Mouse (Mus musculus) limb, embryonic 10.5 days (tissue): ENCODE data around the gene Col17a1. TPM values are rescaled to one million over a fixed set of nuclear protein-coding genes. Genes with fewer than 3 reads are reported as not detected.

Experiments
- DNase-seq: peaks from one replicate; pipeline ENCODE4 v3.0.0-alpha.2; 2017; ENCODE audit warnings: low spot score
- H3K27ac ChIP-seq: fragments of 300-500 bp; sonication (generic); 2 replicates; pipeline ENCODE4 v1.5.1; 2016; ENCODE audit warnings: mild to moderate bottlenecking
- H3K27me3 ChIP-seq: fragments of 300-500 bp; sonication (generic); 2 replicates; pipeline ENCODE4 v1.6.1; 2016; ENCODE audit warnings: low read depth, mild to moderate bottlenecking; ENCODE audit not compliant: poor library complexity, severe bottlenecking
- H3K36me3 ChIP-seq: fragments of 300-500 bp; sonication (generic); 2 replicates; pipeline ENCODE4 v1.6.1; 2016; ENCODE audit warnings: mild to moderate bottlenecking, moderate library complexity
- H3K4me1 ChIP-seq: fragments of 300-500 bp; sonication (generic); 2 replicates; pipeline ENCODE4 v1.6.1; 2016
- H3K4me3 ChIP-seq: fragments of 300-500 bp; sonication (generic); 2 replicates; pipeline ENCODE4 v1.5.1; 2016; ENCODE audit warnings: mild to moderate bottlenecking, moderate library complexity
- H3K9me3 ChIP-seq: fragments of 300-500 bp; sonication (generic); replicated peaks from 2 replicates; pipeline ENCODE4 v1.6.1; 2016; ENCODE audit warnings: mild to moderate bottlenecking
- WGBS: fragments of 180-500 bp; shearing (Covaris S2); methylation state at CpG from one replicate; pipeline ENCODE4 v1.1.7; 2016; 5-methylcytosine and 5-hydroxymethylcytosine counted together
- polyA plus RNA-seq: library from polyadenylated mRNA; unstranded; fragments of >200 nt; fragmentation: Nextera tagmentation; extraction: Ambion mirVana; gene quantifications from 2 replicates; pipeline ENCODE4 v1.2.1, GENCODE M21; 2016

Col17a1 gene
- polyA plus RNA-seq, result 0.83 and 1.8 TPM in 2 replicates

DNA sequence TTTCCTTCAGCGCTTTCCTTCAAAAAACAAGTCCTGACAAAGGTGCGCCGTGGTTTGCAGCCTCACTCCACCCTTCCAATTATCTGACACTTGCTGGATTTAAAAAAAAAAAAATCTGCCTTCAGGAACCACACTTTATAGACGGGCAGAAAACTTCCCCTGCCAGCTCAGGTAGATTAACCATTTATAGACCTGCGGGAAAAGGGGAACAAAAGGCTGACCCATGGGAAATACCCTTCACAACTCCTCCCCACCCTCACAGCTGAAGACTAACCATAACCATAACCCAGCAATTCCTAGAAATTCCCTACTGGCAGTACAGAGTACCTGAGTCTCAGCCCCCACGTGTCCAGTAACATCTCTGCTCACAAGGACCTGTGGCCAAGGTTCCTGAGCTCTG, at the start of gene Col17a1:
Col17a1 (minus strand) TSS at position 101 of the 400 bp plus-strand sequence.
- WGBS, result 77% methylated on average over 6 of the region's 6 CpGs
- H3K36me3 ChIP-seq, result no peaks in the 10 kb centered on the region
- no peak within 1 kb of the TSS for H3K4me3 ChIP-seq
- no peak for DNase-seq
- H3K27ac ChIP-seq, result no peak within 1 kb of the TSS
- no peaks in the 10 kb centered on the region for H3K4me1 ChIP-seq
- no peaks in the 10 kb centered on the region for H3K27me3 ChIP-seq
- H3K9me3 ChIP-seq, result no peaks in the 10 kb centered on the region

DNA sequence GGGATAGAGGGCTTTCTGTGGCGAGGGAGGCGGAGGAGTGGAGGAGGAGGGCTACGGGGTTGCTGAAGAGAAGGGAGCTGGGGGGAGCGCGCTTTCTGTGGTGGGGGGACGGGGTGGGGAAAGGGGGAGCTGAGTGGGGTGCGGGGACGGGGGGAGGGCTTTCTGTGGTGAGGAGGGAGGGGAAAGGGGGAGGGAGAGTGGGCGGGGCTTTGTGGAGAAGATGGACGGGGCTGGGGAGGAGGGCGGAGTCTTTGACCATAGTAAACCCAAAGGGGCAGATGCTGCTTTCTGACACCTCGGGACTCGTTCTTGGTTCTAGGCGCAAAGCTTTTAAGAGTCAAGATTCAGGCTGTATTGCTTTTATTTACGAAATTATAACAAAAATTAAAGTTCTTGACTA, 40.0 kb upstream of the Col17a1 start:
- Histone ChIP-seq H3K27me3 (no peaks in the 10 kb centered on the region), H3K36me3 (peaks cover 45% of the 10 kb centered on the region), H3K4me1 (peaks cover 19% of the 10 kb centered on the region), H3K4me3 (peak overlapping the region; percentile 88), H3K9me3 (no peaks in the 10 kb centered on the region), H3K27ac (peak overlapping the region; percentile 97)
- 2% methylated on average over 15 of the region's 15 CpGs for WGBS
- DNase-seq, result peak; percentile 83

DNA sequence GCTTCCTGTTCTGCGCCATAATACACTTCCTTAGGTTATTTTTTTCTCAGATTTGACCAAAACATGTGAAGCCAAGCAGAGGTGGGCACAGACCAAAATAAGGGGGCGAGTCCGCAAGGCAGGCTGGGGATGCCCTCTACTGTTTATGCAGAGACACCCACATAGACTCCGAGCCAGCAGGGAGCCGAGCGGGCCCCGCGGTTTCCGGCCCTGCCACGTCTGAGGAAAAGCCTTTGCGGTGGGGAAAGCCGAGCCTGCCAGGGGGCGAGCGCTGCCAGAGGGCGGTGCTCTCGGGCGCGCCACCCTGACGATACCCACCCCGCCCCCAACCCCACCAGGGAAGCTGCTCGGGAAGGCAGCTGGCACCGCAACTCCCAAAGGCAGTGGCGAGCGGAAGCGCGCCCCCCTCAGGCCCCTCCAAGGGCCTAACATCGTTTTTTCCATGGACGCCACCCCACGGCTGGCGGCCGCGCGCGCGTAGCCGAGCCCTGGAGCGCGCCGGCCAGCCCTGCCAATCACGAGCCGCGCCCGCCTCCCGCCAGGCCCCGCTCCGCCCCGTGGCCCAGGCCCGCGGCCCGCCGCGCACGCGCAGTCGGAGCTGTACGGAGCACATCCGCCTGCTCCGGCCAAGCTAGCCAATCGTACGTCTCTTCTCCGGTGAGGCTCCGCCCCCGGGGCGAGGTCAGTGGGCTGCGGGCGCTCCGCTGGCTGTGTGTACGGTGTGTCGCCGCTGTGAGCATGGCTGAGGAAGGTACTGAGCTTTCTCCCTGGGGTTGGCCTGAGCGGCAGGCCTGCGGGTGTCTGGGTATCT, 39.4 kb upstream of the Col17a1 start, which contains the start of gene Sfr1:
Sfr1 (plus strand) TSS at position 612 of the 811 bp plus-strand sequence.
- Histone ChIP-seq H3K36me3 (peaks cover 39% of the 10 kb centered on the region), H3K4me3 (peak within 1 kb of the TSS; percentile 88), H3K9me3 (no peaks in the 10 kb centered on the region), H3K27me3 (no peaks in the 10 kb centered on the region), H3K27ac (peak within 1 kb of the TSS; percentile 97), H3K4me1 (peaks cover 20% of the 10 kb centered on the region)
- peak; percentile 99 for DNase-seq
- WGBS, result under 1% methylated on average over 69 of the region's 72 CpGs

DNA sequence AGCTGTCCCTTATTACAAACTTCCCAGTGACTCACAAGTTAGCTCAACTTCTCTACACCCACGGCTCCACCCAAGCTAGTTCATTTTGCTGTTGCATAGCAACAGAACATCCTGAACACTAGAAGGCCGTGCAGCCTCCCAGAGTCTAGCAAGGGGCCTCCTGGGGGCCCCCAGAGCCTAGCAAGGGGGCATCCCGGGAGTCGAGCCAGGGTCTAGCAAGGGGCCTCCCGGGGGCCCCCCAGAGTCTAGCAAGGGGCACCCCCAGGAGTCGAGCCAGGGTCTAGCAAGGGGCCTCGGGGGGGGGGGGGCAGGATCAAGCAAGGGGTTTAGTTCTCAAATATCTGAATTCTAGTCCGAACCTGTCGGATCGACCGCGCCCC, 38.8 kb upstream of the Col17a1 start:
- 1% methylated on average over 12 of the region's 12 CpGs for WGBS
- Histone ChIP-seq H3K36me3 (peaks cover 33% of the 10 kb centered on the region), H3K4me1 (peaks cover 20% of the 10 kb centered on the region), H3K27ac (peak overlapping the region; percentile 97), H3K27me3 (no peaks in the 10 kb centered on the region), H3K9me3 (no peaks in the 10 kb centered on the region), H3K4me3 (peak overlapping the region; percentile 88)
- DNase-seq, result peak; percentile 75

DNA sequence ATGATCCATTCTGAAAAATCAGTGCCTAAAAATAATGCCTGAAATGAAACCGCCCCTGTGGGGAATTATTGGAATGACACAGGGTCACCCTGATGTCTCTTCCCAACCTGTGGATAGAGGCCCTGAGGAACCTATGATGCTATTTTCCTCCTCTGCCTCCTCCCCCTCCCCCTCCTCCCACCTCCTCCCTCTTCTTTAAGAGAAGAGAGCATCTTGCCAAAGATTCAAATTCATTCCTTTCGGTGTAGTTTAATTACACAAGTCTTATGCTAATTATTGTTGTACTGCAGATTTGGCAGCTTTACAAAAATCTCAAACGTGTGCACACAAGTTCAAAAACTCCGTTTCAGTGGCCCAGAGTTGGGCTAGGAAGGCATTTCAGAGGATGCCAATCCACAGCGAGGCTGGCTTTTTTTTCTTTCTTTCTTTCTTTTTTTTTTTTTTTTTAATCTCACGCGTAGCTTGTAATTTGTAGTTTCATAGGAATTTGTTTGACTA, 33.8 kb upstream of the Col17a1 start:
- DNase-seq, result no peak
- 86% methylated on average over 7 of the region's 7 CpGs for WGBS
- H3K9me3 ChIP-seq, result no peaks in the 10 kb centered on the region
- no peaks in the 10 kb centered on the region for H3K27me3 ChIP-seq
- no peak overlapping the region for H3K4me3 ChIP-seq
- H3K27ac ChIP-seq, result no peak overlapping the region
- H3K4me1 ChIP-seq, result peaks cover 27% of the 10 kb centered on the region
- H3K36me3 ChIP-seq, result no peaks in the 10 kb centered on the region

DNA sequence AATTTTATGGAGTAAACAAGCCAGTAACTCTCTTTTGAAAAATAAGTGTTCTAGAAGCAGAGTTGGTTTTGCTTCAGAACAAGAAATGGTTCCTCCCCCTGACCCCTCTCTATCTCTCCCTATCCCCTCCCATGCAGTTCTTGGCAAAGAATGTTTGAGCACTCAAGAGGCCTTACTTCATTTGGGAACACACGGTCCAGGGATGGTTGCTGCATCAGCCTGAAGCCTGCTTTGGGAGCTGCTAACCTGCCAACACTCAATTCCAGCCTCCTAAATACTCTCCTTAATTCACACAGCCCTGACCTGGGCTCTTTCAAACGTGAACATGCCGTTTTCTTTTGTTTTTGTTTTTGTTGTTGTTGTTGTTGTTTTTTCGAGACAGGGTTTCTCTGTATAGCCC, 33.0 kb upstream of the Col17a1 start:
- no peaks in the 10 kb centered on the region for H3K36me3 ChIP-seq
- no peak overlapping the region for H3K27ac ChIP-seq
- H3K9me3 ChIP-seq, result no peaks in the 10 kb centered on the region
- H3K4me1 ChIP-seq, result peaks cover 19% of the 10 kb centered on the region
- no peak for DNase-seq
- no peaks in the 10 kb centered on the region for H3K27me3 ChIP-seq
- WGBS, result 79% methylated on average over 4 of the region's 4 CpGs
- no peak overlapping the region for H3K4me3 ChIP-seq

DNA sequence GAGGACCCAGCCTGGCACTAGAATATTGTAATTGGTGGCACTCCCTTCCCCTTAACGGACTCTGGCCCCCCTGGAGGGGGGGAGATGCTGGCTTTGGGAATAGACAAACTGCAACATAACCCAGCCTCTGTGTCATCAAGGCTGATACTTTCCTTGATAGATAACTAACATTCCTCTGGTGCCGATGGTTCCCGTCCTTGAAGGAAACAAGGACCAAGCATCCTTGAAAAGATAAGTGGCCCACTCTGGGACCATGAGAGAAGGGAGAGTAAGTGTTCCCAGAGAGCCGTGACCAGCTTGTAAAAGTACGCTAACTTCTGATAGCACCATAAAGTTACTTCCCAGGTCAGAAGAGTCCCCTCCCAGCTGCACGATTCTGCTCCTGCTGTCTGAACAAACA, 30.6 kb upstream of the Col17a1 start:
- peaks cover 17% of the 10 kb centered on the region; the same call in 1 of the 2 replicates for H3K4me1 ChIP-seq
- no peak overlapping the region for H3K27ac ChIP-seq
- H3K36me3 ChIP-seq, result no peaks in the 10 kb centered on the region
- no peaks in the 10 kb centered on the region for H3K27me3 ChIP-seq
- no peak overlapping the region for H3K4me3 ChIP-seq
- H3K9me3 ChIP-seq, result no peaks in the 10 kb centered on the region
- WGBS, result 60% methylated on average over 6 of the region's 6 CpGs
- no peak for DNase-seq

DNA sequence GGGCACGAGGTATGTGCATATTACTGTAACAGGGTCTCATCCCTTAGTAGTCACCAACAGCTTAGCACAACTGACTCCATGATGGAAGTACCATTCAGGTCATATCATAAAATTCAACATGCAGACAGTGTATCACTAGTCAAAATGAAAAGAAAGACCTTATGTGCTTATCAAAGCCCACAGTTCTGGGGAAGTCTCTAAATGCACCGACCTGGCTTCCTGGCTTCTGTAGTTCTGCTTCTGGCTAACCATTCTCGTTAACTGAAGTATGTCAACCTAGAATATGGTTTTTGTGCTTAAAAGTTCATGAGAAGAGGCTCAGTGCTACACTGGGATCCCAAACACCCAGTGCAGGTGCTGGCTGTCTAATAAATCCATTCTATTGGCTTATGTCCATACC, 27.3 kb upstream of the Col17a1 start:
- 83% methylated on average over 3 of the region's 3 CpGs for WGBS
- Histone ChIP-seq H3K4me3 (no peak overlapping the region), H3K4me1 (peaks cover 10% of the 10 kb centered on the region; the same call in 1 of the 2 replicates), H3K27me3 (no peaks in the 10 kb centered on the region), H3K9me3 (no peaks in the 10 kb centered on the region), H3K36me3 (no peaks in the 10 kb centered on the region), H3K27ac (no peak overlapping the region)
- no peak for DNase-seq

DNA sequence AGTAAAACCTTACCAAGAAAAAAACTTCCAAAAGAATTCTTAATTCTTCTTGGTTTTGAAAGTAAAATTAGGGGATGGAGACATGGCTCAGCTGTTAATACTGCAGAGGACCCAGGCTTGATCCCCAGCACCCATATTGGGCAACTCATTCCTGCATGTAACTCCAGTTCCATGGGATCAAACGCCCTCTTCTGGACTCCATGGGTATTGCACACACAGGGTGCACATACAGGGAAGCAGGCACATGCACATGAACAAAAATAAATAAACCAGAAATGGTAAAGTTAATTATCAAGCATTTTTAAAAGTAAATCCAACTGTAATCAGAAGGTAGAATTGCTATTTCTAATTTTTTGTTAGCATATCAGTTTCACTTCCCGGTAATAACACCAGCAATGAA, 24.2 kb upstream of the Col17a1 start:
- no peak for DNase-seq
- H3K27me3 ChIP-seq, result no peaks in the 10 kb centered on the region
- no peaks in the 10 kb centered on the region for H3K36me3 ChIP-seq
- no peaks in the 10 kb centered on the region for H3K9me3 ChIP-seq
- H3K27ac ChIP-seq, result no peak overlapping the region
- no peaks in the 10 kb centered on the region for H3K4me1 ChIP-seq
- H3K4me3 ChIP-seq, result no peak overlapping the region
- WGBS, result 64% methylated on average over 2 of the region's 2 CpGs

DNA sequence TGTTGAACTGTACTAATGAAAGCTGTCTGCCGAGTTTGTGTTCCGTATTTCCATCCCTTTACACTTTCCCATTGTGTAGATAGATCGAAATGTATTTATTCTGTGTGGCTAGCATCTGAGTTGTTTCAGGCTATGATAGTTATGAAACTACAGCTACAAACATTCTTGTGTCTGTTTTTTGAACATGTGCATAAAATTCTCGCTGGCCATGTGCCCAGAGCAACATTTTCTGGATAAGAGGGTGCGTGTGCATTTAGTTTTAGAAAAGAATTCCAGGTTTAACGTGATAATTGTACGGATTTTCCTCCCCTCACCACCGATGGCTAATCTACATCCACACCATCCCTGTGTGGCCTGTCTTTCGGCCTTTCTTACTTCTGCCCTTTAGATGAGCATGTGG, 21.6 kb upstream of the Col17a1 start:
- Histone ChIP-seq H3K27me3 (no peaks in the 10 kb centered on the region), H3K36me3 (no peaks in the 10 kb centered on the region), H3K4me1 (no peaks in the 10 kb centered on the region), H3K4me3 (no peak overlapping the region), H3K27ac (no peak overlapping the region), H3K9me3 (no peaks in the 10 kb centered on the region)
- 90% methylated on average over 9 of the region's 9 CpGs for WGBS
- DNase-seq, result no peak

DNA sequence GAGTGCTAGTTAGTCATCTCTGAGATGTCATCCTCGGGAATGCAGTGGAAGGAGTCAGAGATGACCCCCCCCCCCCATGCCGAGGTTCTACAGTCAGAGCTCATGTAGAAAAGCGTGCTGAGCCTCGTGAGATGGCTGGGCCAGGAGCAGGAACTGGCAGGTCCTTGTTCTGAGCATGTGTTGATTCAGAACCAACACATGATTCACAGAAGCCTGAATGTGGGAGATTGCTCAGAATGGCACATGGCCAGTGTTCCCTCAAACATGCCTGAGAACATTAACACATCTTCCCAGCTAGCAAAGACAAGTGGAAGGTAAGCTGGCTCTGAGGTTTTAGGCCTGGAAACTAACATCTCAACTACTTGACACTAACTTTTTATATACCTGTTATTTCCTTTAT, 18.5 kb upstream of the Col17a1 start:
- no peak for DNase-seq
- Histone ChIP-seq H3K4me3 (no peak overlapping the region), H3K36me3 (no peaks in the 10 kb centered on the region), H3K27ac (no peak overlapping the region), H3K9me3 (no peaks in the 10 kb centered on the region), H3K27me3 (no peaks in the 10 kb centered on the region), H3K4me1 (no peaks in the 10 kb centered on the region)
- 84% methylated on average over 4 of the region's 4 CpGs for WGBS

DNA sequence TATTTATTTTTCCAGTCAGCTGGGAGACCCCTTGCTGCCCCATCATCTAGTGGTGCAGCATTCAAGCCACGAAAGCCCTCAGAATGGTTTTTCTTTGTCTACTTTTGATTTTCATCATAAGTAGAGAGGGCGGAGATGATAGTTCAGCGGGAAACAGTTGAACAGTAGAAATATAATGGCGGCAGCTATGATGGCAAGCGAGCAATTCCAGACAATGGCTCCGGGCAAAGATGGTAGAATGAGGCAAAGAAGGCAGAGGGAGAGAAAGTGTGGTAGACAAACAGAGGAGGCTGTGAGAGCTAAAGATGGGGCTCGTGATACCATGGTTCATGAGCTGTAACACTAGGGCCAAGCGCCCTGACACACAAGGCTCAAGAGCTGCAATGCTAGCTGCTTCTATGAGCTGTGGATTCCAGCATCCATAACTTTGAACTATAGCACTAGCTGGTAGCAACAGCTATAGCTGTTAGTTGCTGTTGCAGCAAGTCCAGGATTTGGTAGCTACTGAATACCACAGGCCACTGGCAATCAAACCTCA, 13.9 kb upstream of the Col17a1 start:
- Histone ChIP-seq H3K4me3 (no peak overlapping the region), H3K36me3 (no peaks in the 10 kb centered on the region), H3K27me3 (no peaks in the 10 kb centered on the region), H3K27ac (no peak overlapping the region), H3K9me3 (no peaks in the 10 kb centered on the region), H3K4me1 (no peaks in the 10 kb centered on the region; the same call in 1 of the 2 replicates)
- no peak for DNase-seq
- WGBS, result 93% methylated on average over 8 of the region's 8 CpGs

DNA sequence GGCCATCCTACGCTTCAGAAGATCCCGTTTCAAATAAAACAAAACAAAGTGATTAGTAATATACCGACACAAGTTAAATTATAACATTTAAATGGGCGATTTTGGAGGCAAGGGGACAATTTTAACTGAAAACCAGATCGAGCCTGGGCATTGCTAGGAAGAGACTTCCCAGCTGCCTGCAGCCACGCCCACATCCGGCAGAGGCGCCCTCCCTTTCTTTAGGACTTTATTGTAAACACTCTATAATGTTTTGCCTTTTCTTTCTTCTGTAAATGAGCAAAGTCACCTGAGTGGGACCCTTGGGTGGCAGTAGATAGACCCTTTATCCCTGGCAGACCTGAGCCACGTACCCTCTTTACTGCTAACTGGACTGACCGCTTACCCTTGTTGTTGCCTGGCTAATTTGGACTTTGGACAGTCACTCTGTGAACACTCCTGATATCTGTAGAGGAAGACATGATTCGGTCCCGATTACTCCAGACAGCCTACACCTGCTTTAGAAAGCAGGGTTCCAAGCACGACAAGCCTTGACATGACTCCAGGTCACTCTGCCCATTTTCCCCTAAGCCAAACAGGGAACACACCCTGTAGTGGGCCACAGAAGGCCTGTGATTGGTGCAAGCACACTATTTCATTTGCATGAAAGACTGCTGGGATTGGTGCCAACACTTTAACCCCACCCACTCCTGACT, 13.3 kb upstream of the Col17a1 start:
- DNase-seq, result no peak
- H3K4me3 ChIP-seq, result no peak overlapping the region
- WGBS, result 75% methylated on average over 13 of the region's 13 CpGs

More for the DNA sequence above, 13.3 kb upstream of the Col17a1 start:
- H3K27me3 ChIP-seq, result no peaks in the 10 kb centered on the region
- no peaks in the 10 kb centered on the region for H3K36me3 ChIP-seq
- no peak overlapping the region for H3K27ac ChIP-seq
- H3K4me1 ChIP-seq, result no peaks in the 10 kb centered on the region; the same call in 1 of the 2 replicates
- H3K9me3 ChIP-seq, result no peaks in the 10 kb centered on the region
